Mouse (Mus musculus) frontal cortex, postnatal 10 days (tissue): ENCODE data around the gene Tpx2.

Experiments used
- DNase-seq, 2 experiments: peaks; one replicate each; pipeline ENCODE4 v3.0.0; 2022; ENCODE audit warnings: low spot score in 2 of 2, mixed read lengths in 1 of 2

The Tpx2 gene

DNA sequence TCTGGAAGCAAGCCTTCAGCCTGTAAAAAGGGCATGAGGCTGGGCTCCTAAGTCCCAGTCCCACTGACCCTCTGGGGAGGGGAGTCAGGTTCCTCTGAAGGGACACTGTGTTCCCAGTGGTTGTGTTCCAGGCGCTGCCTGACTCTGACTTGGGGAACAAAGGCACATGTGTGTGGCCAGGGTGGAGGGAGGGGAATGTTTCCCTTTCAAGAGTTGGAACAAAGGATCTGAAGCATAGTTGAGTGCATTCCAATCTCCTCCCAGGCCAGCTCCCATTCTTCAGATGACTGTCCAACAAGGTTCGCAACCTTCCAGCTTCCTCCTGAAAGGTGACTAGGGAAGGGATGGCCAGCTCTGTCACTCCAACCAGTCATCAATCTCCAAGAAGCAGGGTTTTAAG is 27.4 kb upstream of the Tpx2 start:
- peak; percentile 23 to 50 for DNase-seq

DNA sequence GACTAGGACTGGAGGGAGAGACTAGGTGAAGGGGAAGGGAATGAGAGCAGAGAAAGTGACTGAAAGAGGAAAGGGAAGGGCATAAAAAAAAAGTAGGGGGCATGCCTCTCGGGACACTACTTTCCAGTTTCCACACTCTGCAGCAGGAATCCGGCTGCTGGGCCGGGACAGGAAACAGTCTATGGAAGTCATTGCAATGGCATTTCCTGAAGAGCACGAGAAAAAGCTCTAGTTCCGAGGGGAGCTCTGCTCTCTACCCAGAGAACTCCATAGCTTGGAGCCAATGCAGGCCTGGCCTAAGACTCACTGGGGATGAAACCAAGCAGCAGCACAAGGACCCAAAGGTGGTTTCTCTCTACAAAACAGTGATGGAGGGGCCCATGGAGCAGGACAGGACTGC is 26.7 kb upstream of the Tpx2 start:
- no peak for DNase-seq

DNA sequence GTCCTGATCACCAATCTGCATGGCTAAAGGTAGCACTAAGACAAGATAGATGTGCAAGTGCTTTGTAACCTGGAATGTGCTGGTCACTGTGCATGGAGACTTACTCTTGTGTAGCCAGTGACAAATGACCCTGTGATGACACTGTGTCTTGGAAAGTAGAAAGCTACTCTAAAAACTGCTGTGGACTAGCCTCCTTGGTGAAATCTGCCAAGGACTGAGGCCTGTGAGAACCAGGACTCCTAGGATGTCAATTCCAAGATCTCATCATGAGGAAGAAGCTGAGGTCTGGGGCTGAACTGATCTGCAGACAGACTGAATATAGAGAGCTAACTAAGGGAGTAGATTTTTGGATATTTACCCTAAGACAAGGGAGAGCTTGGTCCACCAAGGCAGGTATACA is 26.2 kb upstream of the Tpx2 start:
- no peak for DNase-seq

DNA sequence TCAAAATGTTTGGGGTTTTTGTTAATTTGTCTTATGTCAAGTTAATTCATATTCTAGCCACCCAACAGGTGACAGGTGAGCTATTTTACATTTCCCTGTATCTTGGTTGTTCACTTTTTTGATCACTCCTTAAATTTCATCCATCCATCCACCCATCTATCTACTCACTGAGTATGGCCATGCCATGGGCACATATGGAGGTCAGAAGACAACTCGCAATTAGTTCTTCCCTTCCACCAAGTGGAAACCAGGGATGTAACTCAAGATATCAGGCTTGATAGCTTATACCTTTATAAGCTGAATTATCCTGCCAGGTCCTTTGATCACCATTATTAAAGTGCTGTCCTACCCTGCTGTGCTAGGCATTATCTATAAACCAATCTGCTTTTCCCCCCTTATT is 24.0 kb upstream of the Tpx2 start:
- no peak for DNase-seq

DNA sequence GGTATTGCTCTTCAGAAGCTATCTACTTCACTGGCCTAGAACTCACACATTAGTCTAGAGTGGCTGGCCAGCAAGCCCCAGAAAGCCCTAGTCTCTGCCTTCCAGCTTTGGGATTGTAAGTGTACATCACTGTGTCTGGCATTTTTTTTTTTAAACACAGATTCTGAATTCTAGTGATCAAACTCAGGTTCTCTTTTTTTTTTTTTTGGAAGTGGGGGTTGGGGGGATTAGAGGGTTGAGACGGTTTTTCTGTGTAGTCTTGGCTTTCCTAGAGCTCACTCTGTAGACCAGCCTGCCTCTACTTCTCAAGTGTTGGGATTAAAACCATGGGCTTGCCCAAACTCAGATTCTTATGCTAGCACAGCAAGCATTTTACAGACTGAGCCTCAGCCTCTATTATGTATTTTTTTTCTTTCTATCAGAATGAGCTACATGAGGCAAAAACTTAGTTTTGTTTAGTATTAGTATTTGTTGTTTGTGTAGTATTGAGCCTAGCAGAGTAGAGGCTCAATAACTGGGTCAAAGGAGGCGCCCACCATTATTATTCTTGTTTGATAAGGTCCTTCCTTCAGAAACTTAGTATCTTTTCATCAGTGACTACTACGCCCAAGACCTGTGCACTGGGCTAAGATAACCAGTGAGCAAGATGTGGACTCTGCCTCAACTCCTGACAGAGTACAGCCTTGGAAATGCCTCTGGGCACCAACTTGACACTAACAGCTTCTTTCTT is 23.2 kb upstream of the Tpx2 start:
- DNase-seq, result no peak

DNA sequence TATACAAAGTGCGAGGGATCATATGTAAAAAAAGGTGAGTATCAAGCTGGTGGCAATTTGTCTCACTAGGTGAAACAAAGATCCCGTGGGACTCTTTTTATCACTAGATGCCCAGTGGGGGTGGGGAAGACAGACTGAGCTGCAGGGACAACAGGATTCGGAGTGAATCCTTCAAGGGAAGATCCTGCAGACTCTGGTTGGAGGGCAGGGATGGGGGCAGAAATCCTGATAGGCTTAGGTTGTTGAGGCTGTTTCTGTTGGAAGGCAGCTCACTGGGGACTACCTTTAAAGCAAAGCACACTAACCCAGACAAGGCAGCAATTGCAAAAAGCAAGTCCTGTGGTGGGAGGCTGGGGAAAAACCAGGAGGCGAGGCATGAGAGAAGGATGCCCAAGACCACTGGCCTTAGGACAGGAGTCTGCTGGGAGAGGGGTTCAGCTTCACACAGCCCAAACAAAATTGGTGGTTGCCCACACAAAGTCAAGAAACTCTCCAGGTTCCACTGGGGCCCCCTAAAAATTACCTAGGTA is 22.5 kb upstream of the Tpx2 start:
- no peak for DNase-seq

DNA sequence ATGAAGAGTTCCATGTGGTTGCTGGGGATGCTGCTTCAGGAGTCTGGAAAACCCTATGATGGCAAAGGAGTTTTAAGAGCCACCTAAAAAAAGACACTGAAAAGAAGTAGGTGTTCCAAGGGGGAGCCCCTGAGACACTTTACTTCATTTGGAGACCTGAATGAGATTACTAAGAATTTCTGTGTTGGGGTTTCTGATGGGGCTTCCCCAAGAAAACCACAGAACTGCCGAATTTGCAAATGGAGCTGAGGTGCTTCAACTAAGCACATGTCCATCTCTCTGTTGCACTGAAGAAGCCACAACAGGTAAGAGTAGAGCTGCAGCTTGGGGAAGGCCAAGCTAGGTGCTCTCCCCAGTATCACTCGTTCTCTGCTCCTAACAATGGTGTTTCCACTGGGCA is 22.1 kb upstream of the Tpx2 start:
- no peak for DNase-seq

DNA sequence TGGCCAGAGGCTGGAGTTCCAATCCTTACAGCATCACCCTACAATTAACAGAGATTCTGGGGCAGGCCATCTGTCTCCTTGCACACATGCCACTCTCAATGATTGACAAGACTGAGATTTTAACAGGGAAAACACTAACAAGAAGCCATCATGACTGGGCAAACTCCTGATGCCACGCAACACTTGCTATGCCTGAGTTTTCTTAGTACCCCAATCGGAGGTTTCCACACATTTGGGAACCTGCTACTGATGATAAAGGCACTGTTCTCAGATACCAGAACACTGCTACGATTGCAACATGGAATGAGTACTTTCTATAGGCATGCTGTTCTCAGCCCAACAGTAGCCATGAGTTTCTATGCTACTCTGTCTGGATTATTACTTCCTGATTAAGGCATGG is 21.3 kb upstream of the Tpx2 start:
- DNase-seq, result no peak

- DNase-seq, result no peak
Measured at GRCm38 (mm10) chr2:152827321-152828010, 20.3 kb upstream of the Tpx2 start.

GRCm38 (mm10) chr2:152828011-152828370 is 19.8 kb upstream of the Tpx2 start:
- DNase-seq, result no peak

- DNase-seq, result no peak
Measured at GRCm38 (mm10) chr2:152828532-152828931, 19.2 kb upstream of the Tpx2 start.

DNA sequence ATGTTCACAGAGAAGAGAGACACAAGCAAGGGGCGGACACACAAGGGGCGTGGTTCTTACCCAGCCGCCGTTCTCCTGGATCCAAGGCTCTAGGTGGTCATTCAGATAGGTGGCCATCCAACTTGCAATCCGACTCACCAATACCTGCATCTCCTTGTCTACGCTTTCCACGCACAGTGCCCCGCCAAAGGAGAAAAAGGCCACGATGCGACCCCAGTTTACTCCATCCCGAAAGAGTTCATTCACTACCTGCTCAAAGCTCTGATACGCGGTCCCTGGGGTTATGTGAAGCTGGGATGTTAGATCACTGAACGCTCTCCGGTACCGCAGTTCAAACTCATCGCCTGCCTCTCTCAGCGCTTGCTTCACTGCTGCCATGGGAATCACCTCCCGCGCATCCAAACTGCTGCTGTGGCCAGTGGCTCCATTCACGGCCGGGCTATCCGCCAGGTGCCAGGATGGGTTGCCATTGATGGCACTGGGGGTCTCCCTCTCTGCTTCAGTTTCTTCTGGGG is 18.3 kb upstream of the Tpx2 start:
- peak in 1 of 2 experiments; percentile 39 for DNase-seq

GRCm38 (mm10) chr2:152830021-152830921 is 17.5 kb upstream of the Tpx2 start:
- DNase-seq, result peak; percentile 83

GRCm38 (mm10) chr2:152831019-152831878 is 16.5 kb upstream of the Tpx2 start, which contains the start of gene Bcl2l1:
TSS of gene Bcl2l1 (minus strand) at chr2:152831728.
- DNase-seq, result peak; percentile 97 to 99

DNA sequence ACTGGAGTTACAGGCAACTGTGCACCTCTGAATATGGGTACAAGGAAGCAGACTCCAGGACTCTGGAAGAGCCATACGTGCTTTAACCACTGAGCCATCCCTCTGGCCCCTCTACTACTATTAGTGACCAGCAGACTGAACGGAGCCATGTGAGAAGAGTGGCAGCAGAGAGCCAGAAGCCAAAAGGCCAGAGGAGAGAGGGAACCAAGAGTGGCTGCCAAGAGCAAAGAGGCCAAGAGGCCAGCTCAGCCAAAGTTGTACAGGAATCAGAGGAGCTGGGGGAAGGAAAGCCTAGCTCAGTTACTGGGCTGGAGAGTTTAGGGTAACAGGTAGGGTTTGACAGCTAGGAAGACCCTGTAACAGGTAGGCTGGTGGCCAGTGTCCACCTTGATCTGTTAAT is 8.5 kb upstream of the Tpx2 start:
- no peak for DNase-seq

GRCm38 (mm10) chr2:152842741-152843140 is 5.0 kb upstream of the Tpx2 start:
- no peak for DNase-seq

- no peak for DNase-seq
Measured at GRCm38 (mm10) chr2:152847057-152847814, 528 bp upstream of the Tpx2 start.

DNA sequence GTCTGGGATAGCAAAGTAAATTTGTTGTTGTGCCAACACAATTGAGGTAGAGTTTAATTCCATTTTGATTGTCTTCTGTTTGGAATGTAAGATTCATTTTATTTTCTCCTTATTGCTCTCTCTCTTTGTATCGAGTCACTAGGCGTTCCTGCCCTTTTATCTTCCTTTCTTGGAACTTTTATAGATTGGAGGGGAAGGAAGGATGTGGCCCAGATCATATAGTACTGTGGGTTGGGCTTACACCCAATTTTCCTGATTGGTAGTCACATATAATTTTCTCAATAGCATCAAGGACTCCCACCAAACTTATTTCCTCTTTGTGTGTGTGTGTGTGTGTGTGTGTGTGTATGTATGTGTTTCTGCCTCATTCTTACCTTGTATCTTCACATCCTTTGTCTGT is 702 bp downstream of the Tpx2 start:
- no peak for DNase-seq

GRCm38 (mm10) chr2:152859501-152859900 is 11.7 kb downstream of the Tpx2 start:
- DNase-seq, result no peak

DNA sequence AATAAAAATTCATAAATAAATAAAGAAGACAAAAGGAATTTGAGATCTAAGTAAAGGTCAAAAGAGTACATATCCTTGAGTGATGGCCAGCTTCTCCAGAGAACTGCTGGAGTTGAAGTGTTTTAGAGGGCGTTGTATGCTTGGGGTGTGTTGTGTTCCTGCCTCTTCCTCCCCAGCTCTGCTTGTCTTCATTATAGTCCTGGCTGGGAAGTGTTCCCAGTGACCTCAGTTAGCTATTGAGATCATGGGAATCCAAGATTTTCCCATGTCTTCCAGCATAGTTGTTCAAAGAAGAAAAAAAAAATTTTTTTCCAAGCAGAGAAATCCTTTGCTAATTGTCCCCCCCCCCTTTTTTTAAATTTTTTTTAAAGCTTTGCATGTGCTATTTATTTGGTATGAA is 14.1 kb downstream of the Tpx2 start:
- no peak for DNase-seq
